Mouse (Mus musculus): ENCODE measurements around the gene Cxcr2. TPM values are rescaled to one million over a fixed set of nuclear protein-coding genes. Genes with fewer than 3 reads are reported as not detected.
A peak's percentile ranks its signal among the peaks of the same experiment; 100 is the strongest.

Gene Cxcr2
- total and polyA plus RNA-seq, 3 experiments = 0.14 to 1.3 (median 0.52) TPM

DNA sequence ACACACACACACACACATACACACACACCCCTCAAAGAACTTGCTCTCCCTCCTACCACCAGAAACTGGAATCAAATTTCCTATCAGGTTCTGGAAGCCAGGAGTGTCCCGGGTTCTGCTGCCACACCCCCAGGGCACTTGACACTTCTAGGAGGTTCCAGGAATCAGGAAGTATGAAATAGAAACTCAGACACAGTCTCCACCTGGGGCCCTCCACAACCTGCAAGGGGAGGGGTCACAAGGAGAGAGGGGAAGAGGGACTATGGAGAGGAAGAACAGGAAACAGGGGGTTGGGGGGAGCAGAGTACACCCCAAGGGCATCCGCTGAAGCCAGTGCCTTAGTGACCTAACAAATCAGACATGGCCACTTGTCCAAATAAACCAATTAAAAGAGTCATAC lies 27.7 kb downstream of the Cxcr2 start:
- no peak for DNase-seq
- Histone ChIP-seq H3K4me3 (no peak overlapping the region), H3K79me2 (replicated peaks; ENCODE audit: control insufficient read depth, insufficient read depth, low read length) (no peaks in the 10 kb centered on the region), H3K4me1 (ENCODE audit: control insufficient read depth, insufficient read depth, low read length) (no peaks in the 10 kb centered on the region), H3K9ac (ENCODE audit: low read depth, low read length) (no peak overlapping the region), H3K27ac (no peak overlapping the region), H3K36me3 (ENCODE audit: control insufficient read depth, insufficient read depth, low read length) (no peaks in the 10 kb centered on the region), H3K27me3 (ENCODE audit: control insufficient read depth, insufficient read depth, low read length) (no peaks in the 10 kb centered on the region)
- TF ChIP-seq EP300 (IDR thresholded peaks at IDR 0.05; ENCODE audit: insufficient read depth, low read depth, low read length) = no peak
- no peak for TF ChIP-seq POLR2A (IDR thresholded peaks at IDR 0.05; ENCODE audit: insufficient read depth, low read depth, low read length)
- TF ChIP-seq CTCF (IDR thresholded peaks at IDR 0.05) = no peak
- WGBS = 52% methylated on average over 2 of the region's 2 CpGs
- intact Hi-C loops (cut with DNase I) = no loop called here

GRCm38 (mm10) chr1:74183006-74183405 lies 29.2 kb downstream of the Cxcr2 start:
- H3K79me2 ChIP-seq (replicated peaks; ENCODE audit: control insufficient read depth, insufficient read depth, low read length) = no peaks in the 10 kb centered on the region
- 47% methylated on average over 2 of the region's 2 CpGs for WGBS
- H3K9ac ChIP-seq (ENCODE audit: low read depth, low read length) = no peak overlapping the region
- H3K27ac ChIP-seq = no peak overlapping the region
- no peak overlapping the region for H3K4me3 ChIP-seq
- no peak for DNase-seq
- no peaks in the 10 kb centered on the region for H3K36me3 ChIP-seq (ENCODE audit: control insufficient read depth, insufficient read depth, low read length)
- TF ChIP-seq EP300 (IDR thresholded peaks at IDR 0.05; ENCODE audit: insufficient read depth, low read depth, low read length) (no peak), CTCF (IDR thresholded peaks at IDR 0.05) (no peak), POLR2A (IDR thresholded peaks at IDR 0.05; ENCODE audit: insufficient read depth, low read depth, low read length) (no peak)
- intact Hi-C loops (cut with DNase I) = no loop called here
- no peaks in the 10 kb centered on the region for H3K4me1 ChIP-seq (ENCODE audit: control insufficient read depth, insufficient read depth, low read length)
- no peaks in the 10 kb centered on the region for H3K27me3 ChIP-seq (ENCODE audit: control insufficient read depth, insufficient read depth, low read length)

DNA sequence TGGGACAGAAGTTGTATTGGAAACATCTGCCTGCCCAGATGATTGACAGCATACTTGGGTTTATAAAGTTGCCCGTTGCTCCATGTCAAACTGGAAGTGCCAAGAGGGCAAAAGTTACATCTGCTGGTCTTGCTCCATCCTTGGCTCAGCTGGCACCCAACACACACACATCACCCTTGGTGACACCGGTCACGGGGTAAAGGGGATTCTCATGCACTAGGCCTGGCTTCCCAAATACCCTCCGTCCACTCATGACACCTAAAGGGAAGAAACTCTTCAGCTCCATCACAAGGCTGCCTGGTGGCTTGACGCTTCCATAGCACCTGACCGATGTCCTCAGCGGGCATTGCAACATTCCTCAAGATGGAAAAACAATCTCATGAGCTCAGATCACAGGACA lies 36.7 kb downstream of the Cxcr2 start:
- H3K27ac ChIP-seq = no peak overlapping the region
- 91% methylated on average over 7 of the region's 7 CpGs for WGBS

GRCm38 (mm10) chr1:74192711-74193110 lies 38.9 kb downstream of the Cxcr2 start:
- TF ChIP-seq POLR2A (IDR thresholded peaks at IDR 0.05; ENCODE audit: insufficient read depth, low read depth, low read length) (no peak), EP300 (IDR thresholded peaks at IDR 0.05; ENCODE audit: insufficient read depth, low read depth, low read length) (no peak), CTCF (IDR thresholded peaks at IDR 0.05) (no peak)
- no peaks in the 10 kb centered on the region for H3K27me3 ChIP-seq (ENCODE audit: control insufficient read depth, insufficient read depth, low read length)
- 69% methylated on average over 2 of the region's 2 CpGs for WGBS
- H3K4me1 ChIP-seq (ENCODE audit: control insufficient read depth, insufficient read depth, low read length) = no peaks in the 10 kb centered on the region
- H3K9ac ChIP-seq (ENCODE audit: low read depth, low read length) = no peak overlapping the region
- H3K4me3 ChIP-seq = no peak overlapping the region
- no peak for DNase-seq
- H3K36me3 ChIP-seq (ENCODE audit: control insufficient read depth, insufficient read depth, low read length) = no peaks in the 10 kb centered on the region
- H3K27ac ChIP-seq = no peak overlapping the region
- intact Hi-C loops (cut with DNase I) = no loop called here
- H3K79me2 ChIP-seq (replicated peaks; ENCODE audit: control insufficient read depth, insufficient read depth, low read length) = no peaks in the 10 kb centered on the region

More for the DNA sequence above, 36.7 kb downstream of the Cxcr2 start:
- Histone ChIP-seq H3K36me3 (ENCODE audit: control insufficient read depth, insufficient read depth, low read length) (no peaks in the 10 kb centered on the region), H3K27me3 (ENCODE audit: control insufficient read depth, insufficient read depth, low read length) (no peaks in the 10 kb centered on the region), H3K9ac (ENCODE audit: low read depth, low read length) (no peak overlapping the region), H3K4me3 (no peak overlapping the region), H3K79me2 (replicated peaks; ENCODE audit: control insufficient read depth, insufficient read depth, low read length) (no peaks in the 10 kb centered on the region), H3K4me1 (ENCODE audit: control insufficient read depth, insufficient read depth, low read length) (no peaks in the 10 kb centered on the region)
- TF ChIP-seq CTCF (IDR thresholded peaks at IDR 0.05) (no peak), POLR2A (IDR thresholded peaks at IDR 0.05; ENCODE audit: insufficient read depth, low read depth, low read length) (no peak), EP300 (IDR thresholded peaks at IDR 0.05; ENCODE audit: insufficient read depth, low read depth, low read length) (no peak)
- intact Hi-C loops (cut with DNase I) = no loop called here
- no peak for DNase-seq

DNA sequence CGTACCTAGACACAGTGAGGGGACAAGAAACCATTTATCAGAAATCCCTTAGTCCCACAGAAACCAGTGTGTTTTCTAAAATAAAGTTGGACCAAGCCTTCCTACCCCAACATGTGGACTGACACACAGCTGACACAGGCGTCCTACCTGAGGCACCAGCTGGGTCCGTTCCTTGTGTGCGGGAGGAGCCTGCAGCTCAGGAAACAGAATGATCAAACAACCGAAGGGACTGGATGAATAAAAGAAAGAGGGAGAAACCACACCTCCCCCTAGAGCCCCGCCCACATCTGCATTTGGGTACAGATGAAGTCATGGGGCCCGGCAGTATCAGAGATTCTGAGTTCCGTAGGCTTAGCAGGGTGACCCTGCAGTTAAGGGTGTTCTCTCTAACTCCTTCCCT lies 40.7 kb downstream of the Cxcr2 start, which contains the start of gene Cxcr1:
Cxcr1 (minus strand) TSS at position 187 of the 400 bp plus-strand sequence.
- no peak for TF ChIP-seq CTCF (IDR thresholded peaks at IDR 0.05)
- Histone ChIP-seq H3K27me3 (ENCODE audit: control insufficient read depth, insufficient read depth, low read length) (no peaks in the 10 kb centered on the region), H3K36me3 (ENCODE audit: control insufficient read depth, insufficient read depth, low read length) (no peaks in the 10 kb centered on the region), H3K4me3 (no peak within 1 kb of the TSS), H3K9ac (ENCODE audit: low read depth, low read length) (no peak within 1 kb of the TSS), H3K4me1 (ENCODE audit: control insufficient read depth, insufficient read depth, low read length) (no peaks in the 10 kb centered on the region), H3K79me2 (replicated peaks; ENCODE audit: control insufficient read depth, insufficient read depth, low read length) (no peaks in the 10 kb centered on the region), H3K27ac (no peak within 1 kb of the TSS)
- WGBS = 70% methylated on average over 8 of the region's 8 CpGs
- DNase-seq = no peak
- intact Hi-C loops (cut with DNase I) = no loop called here

- Histone ChIP-seq H3K4me3 (no peak overlapping the region), H3K36me3 (ENCODE audit: control insufficient read depth, insufficient read depth, low read length) (no peaks in the 10 kb centered on the region), H3K79me2 (replicated peaks; ENCODE audit: control insufficient read depth, insufficient read depth, low read length) (no peaks in the 10 kb centered on the region), H3K27me3 (ENCODE audit: control insufficient read depth, insufficient read depth, low read length) (no peaks in the 10 kb centered on the region), H3K4me1 (ENCODE audit: control insufficient read depth, insufficient read depth, low read length) (no peaks in the 10 kb centered on the region), H3K9ac (ENCODE audit: low read depth, low read length) (no peak overlapping the region), H3K27ac (no peak overlapping the region)
- intact Hi-C loops (cut with DNase I) = no loop called here
- no peak for DNase-seq
- 41% methylated on average over 7 of the region's 7 CpGs for WGBS
- TF ChIP-seq POLR2A (IDR thresholded peaks at IDR 0.05; ENCODE audit: insufficient read depth, low read depth, low read length) = no peak
- peak; percentile 76 for TF ChIP-seq CTCF (IDR thresholded peaks at IDR 0.05)
Observed at GRCm38 (mm10) chr1:74195961-74196360, 42.2 kb downstream of the Cxcr2 start.

Measured in heart, adult 2 months (tissue).